Mouse (Mus musculus) liver, postnatal 0 days (tissue): ENCODE data around the gene Zfp975. TPM values are rescaled to one million over a fixed set of nuclear protein-coding genes. Genes with fewer than 3 reads are reported as not detected.
"Not testable (repeated sequence)": the region's sequence is repeated elsewhere in the genome, so short reads cannot be mapped to it uniquely, and the experiment has no call there.

Experiments used
- ATAC-seq: fragments of 200-750 bp; cut with Nextera tagmentation; 2 replicates; pipeline ENCODE4 v1.8.0; 2017; ENCODE audit warnings: mild to moderate bottlenecking, moderate library complexity
- DNase-seq: peaks from one replicate; pipeline ENCODE4 v3.0.0-alpha.2; 2016
- H3K27ac ChIP-seq: fragments of 300-500 bp; sonication (generic); 2 replicates; pipeline ENCODE4 v1.5.1; 2014; ENCODE audit warnings: antibody characterized with exemption, moderate library complexity, mild to moderate bottlenecking, low read depth
- H3K27me3 ChIP-seq: fragments of 300-500 bp; sonication (generic); 2 replicates; pipeline ENCODE4 v1.6.1; 2014; ENCODE audit warnings: low read length, control low read depth, mixed read lengths; ENCODE audit not compliant: insufficient read depth
- H3K36me3 ChIP-seq: fragments of 300-500 bp; sonication (generic); replicated peaks from 2 replicates; pipeline ENCODE4 v1.6.1; 2014; ENCODE audit warnings: mild to moderate bottlenecking, control low read depth, low read length, moderate library complexity, mixed read lengths; ENCODE audit not compliant: insufficient read depth
- H3K4me1 ChIP-seq: fragments of 300-500 bp; sonication (generic); 2 replicates; pipeline ENCODE4 v1.6.1; 2014; ENCODE audit warnings: antibody characterized with exemption, mild to moderate bottlenecking, control low read depth; ENCODE audit not compliant: insufficient read depth
- H3K4me2 ChIP-seq: fragments of 300-500 bp; sonication (generic); 2 replicates; pipeline ENCODE4 v1.6.1; 2014; ENCODE audit warnings: low read depth, mild to moderate bottlenecking, low read length, moderate library complexity, mixed read lengths
- H3K4me3 ChIP-seq: fragments of 300-500 bp; sonication (generic); 2 replicates; pipeline ENCODE4 v1.5.1; 2014; ENCODE audit warnings: low read depth, low read length
- H3K9ac ChIP-seq: fragments of 300-500 bp; sonication (generic); replicated peaks from 2 replicates; pipeline ENCODE4 v1.6.1; 2014; ENCODE audit warnings: mild to moderate bottlenecking, moderate library complexity
- H3K9me3 ChIP-seq: fragments of 300-500 bp; sonication (generic); 2 replicates; pipeline ENCODE4 v1.6.1; 2016; ENCODE audit warnings: mild to moderate bottlenecking, control low read depth, low read length, mixed read lengths
- CTCF ChIP-seq: sonication (generic); IDR thresholded peaks from 2 replicates; pipeline ENCODE4 v1.5.1; 2016; ENCODE audit warnings: antibody characterized with exemption, low read depth
- EP300 ChIP-seq: IDR thresholded peaks from 2 replicates; pipeline ENCODE4 v1.6.1; 2016; ENCODE audit warnings: antibody characterized with exemption, low read depth, mild to moderate bottlenecking
- WGBS: fragments of 180-500 bp; shearing (Covaris S2); extraction: QIAGEN DNeasy Blood & Tissue Kit; methylation state at CpG from one replicate; pipeline ENCODE4 v1.1.7; 2014; ENCODE audit not compliant: insufficient replicate concordance; 5-methylcytosine and 5-hydroxymethylcytosine counted together
- polyA plus RNA-seq: library from polyadenylated mRNA; unstranded; fragments of >200 nt; fragmentation: Nextera tagmentation; extraction: Ambion mirVana; gene quantifications from 2 replicates; pipeline ENCODE4 v1.2.1, GENCODE M21; 2015

The Zfp975 gene
- 1.5 and 1.6 TPM in 2 replicates for polyA plus RNA-seq

DNA sequence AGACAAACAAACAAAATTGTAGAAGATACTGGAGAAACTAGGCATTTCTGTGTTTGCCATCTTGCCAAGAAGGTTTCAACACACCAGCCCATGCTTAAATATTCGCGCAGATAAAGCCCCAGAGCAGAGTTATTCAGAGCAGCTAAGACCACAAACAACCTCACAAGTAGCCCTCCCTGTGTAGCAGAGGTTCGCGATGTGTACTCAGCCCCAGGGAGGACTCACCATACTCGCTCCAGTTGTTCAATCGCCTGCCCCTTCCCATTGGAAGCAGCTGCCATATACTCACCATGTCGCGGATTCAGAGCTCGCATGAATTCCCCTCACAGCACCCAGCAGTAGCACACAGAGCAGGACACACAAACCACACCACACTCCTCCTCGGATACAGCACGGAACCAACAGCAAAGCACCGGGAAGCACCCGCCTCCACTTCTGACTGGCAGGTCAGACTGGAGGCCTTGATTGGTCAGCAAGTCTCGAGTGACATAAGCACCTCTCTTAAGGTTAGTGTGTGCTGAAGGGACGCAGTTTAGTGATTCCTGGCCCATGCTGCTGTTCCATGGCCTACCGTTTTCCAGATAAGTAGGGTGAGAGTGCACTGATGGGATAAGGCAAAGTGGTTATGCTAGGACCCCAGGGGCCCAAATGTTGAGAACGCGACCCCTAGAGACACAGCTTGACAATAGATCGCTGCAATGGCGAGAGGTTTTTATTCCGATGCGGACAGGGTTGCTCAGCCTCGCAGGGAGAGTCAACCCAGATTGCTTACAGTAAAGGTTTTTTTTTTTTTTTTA is at the start of gene Zfp975:
Gene Zfp975 (minus strand): TSS at position 381 of the 797 bp plus-strand sequence.
- H3K4me1 ChIP-seq, H3K27me3 ChIP-seq, H3K36me3 ChIP-seq, H3K9me3 ChIP-seq: not testable (repeated sequence)
- peak; percentile 80 for DNase-seq
- peak within 1 kb of the TSS; percentile 76 for H3K27ac ChIP-seq
- H3K4me3 ChIP-seq: peak within 1 kb of the TSS; percentile 55
- peak within 1 kb of the TSS; percentile 69 for H3K4me2 ChIP-seq
- H3K9ac ChIP-seq: peak within 1 kb of the TSS; percentile 56
- peak; percentile 100 for ATAC-seq
- under 1% methylated on average over 23 of the region's 23 CpGs for WGBS

DNA sequence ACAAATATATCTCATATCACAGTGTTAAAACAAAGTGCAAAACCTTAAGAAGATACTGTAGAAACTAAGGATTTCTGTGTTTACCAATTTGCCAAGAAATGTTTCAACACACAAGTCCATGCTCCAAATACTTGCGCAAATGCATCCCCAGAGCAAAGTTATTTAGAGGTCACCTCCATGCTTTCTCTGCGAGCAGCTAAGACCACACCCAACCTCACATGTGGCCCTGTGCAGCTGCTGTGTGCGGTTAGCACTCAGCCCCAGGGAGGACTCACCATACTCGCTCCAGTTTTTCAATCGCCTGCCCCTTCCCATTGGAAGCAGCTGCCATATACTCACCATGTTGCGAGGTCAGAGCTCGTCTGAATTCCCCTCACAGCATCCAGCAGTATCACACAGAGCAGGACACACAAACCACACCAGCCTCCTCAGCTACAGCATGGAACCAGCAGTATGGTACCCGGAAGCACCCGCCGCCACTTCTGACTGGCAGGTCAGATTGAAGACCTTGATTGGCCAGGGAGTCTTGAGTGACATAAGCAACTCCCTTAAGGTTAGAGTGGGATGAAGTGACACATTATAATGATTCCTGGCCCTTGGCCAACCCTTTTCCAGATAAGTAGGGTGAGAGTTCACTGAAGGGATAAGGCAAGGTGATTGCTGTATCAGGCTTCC is 46.1 kb upstream of the Zfp975 start:
- DNase-seq (no peak), ATAC-seq (no peak)
- Histone ChIP-seq H3K27me3 (no peaks in the 10 kb centered on the region), H3K4me3 (no peak overlapping the region), H3K9me3 (no peaks in the 10 kb centered on the region), H3K27ac (no peak overlapping the region), H3K4me1 (no peaks in the 10 kb centered on the region), H3K36me3 (no peaks in the 10 kb centered on the region), H3K4me2 (no peak overlapping the region), H3K9ac (no peak overlapping the region)
- WGBS: 86% methylated on average over 10 of the region's 10 CpGs
- TF ChIP-seq CTCF (no peak), EP300 (no peak)

DNA sequence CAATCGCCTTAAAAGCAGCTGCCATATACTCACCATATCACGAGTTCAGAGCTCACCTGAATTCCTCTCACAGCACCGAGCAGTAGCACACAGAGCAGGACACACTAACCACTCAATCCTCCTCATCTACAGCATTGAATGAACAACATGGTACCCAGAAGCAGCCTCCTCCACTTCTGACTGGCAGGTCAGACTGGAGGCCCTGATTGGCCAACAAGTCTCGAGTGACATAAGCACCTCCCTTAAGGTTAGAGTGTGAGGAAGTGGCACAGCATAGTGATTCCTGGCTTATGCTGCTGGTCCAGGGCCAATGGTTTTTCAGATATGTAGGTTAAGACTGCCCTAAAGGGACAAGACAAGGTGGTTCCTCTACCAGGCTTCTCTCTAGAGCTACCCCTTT is 34.4 kb upstream of the Zfp975 start, which contains the start of gene Gm17067:
Gene Gm17067 (minus strand): TSS at position 101 of the 400 bp plus-strand sequence.
- not testable (repeated sequence) for H3K4me3 ChIP-seq, H3K27me3 ChIP-seq, DNase-seq, H3K27ac ChIP-seq, H3K4me1 ChIP-seq, H3K9ac ChIP-seq, H3K36me3 ChIP-seq, H3K9me3 ChIP-seq, H3K4me2 ChIP-seq, ATAC-seq
- 72% methylated on average over 4 of the region's 4 CpGs for WGBS

DNA sequence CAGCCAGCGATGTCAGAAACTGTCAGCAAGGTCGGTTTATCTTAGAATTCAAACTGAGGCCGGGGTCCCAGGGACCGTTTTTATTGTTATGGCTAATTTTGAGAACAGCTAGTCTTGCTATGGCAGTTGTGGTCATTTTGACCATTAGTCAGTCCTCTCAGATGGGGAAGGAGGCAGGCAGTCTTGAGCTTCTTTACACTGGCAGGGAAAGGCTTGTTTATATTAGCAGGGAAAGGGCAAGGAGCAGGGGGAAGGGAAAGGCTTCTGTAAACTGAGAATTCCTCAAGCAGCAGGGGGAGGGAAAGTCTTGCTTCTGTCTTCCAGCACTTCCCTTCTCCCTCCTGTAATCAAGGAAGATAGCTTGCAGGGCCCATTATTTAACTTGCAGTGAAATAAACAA is 709 bp upstream of the Zfp975 start:
- DNase-seq, ATAC-seq: not testable (repeated sequence)
- peak overlapping the region; percentile 69 for H3K4me2 ChIP-seq

DNA sequence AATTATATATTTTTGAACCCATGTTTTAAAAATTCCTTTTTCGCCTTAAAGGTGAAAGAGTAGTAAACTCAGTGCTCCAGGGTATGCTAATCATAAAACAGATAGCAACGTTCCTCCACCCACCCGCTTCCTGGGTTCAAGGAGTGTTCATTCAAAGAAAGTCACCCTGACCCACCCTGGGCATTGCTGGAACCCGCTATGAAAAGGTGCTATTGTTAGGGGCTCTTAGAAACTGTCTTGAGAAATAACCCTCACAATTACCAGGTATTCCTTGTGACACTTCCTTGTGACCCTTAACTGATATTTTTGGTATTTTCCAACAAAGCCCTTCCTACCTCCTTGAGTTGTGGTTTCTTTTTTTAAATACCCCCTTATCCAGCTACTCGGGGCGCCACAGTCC is 12.5 kb downstream of the Zfp975 start:
- not testable (repeated sequence) for H3K9me3 ChIP-seq, H3K4me1 ChIP-seq, H3K4me2 ChIP-seq, H3K36me3 ChIP-seq, H3K4me3 ChIP-seq, ATAC-seq, H3K9ac ChIP-seq, DNase-seq, H3K27me3 ChIP-seq, H3K27ac ChIP-seq
- WGBS: 86% methylated on average over 6 of the region's 6 CpGs

More for the DNA sequence above, 709 bp upstream of the Zfp975 start:
- not testable (repeated sequence) for H3K27me3 ChIP-seq, H3K36me3 ChIP-seq, H3K4me1 ChIP-seq, H3K9me3 ChIP-seq
- peak overlapping the region; percentile 76 for H3K27ac ChIP-seq
- 0% methylated on average over 4 of the region's 4 CpGs for WGBS
- H3K9ac ChIP-seq: peak overlapping the region; percentile 56
- H3K4me3 ChIP-seq: peak overlapping the region; percentile 55

DNA sequence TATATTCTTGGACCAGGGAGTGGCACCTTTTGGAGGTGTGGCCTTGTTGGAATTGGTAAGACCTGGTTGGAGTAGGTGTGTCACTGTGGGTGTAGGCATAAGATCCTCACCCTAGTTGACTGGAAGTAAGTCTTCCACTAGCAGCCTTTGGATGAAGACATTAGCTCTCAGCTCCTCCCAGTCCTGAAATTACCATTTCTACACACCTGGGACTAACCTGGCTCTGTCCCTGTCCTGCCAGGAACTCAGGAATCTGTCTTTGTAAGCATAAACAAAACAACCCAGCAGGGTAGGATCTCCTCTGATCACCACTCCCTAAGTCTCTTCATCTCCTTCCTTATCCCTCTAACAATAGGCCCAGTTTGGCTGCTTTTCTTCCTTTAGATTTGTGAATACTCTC is 12.9 kb downstream of the Zfp975 start:
- not testable (repeated sequence) for H3K4me2 ChIP-seq, H3K4me3 ChIP-seq, H3K9ac ChIP-seq, ATAC-seq, H3K27ac ChIP-seq, H3K36me3 ChIP-seq, DNase-seq, H3K9me3 ChIP-seq, H3K27me3 ChIP-seq, H3K4me1 ChIP-seq
